Mouse (Mus musculus): ENCODE data around the gene Prkca.

- TF ChIP-seq CTCF (IDR thresholded peaks at IDR 0.05; ENCODE audit: insufficient read depth, low read depth, low read length) = no peak
- no peak for TF ChIP-seq POLR2A (IDR thresholded peaks at IDR 0.05; ENCODE audit: insufficient read depth, low read depth, low read length)
Observed at GRCm38 (mm10) chr11:108171917-108172316, 171.8 kb downstream of the Prkca start.

All from olfactory bulb, adult 2 months (tissue).